Mouse (Mus musculus) embryonic facial prominence, embryonic 14.5 days (tissue): Measurements from ENCODE around the gene Pmp22. TPM values are rescaled to one million over a fixed set of nuclear protein-coding genes. Genes with fewer than 3 reads are reported as not detected.

Experiments
- ATAC-seq: fragments of 200-750 bp; cut with Nextera tagmentation; 2 replicates; pipeline ENCODE4 v1.8.0; 2017; ENCODE audit warnings: low read depth, moderate number of reproducible peaks, moderate TSS enrichment
- DNase-seq: peaks from one replicate; pipeline ENCODE4 v3.0.0-alpha.2; 2015; ENCODE audit warnings: low spot score
- H3K27ac ChIP-seq: fragments of 300-500 bp; sonication (generic); replicated peaks from 2 replicates; pipeline ENCODE4 v1.5.1; 2014; ENCODE audit warnings: low read depth, mild to moderate bottlenecking, low read length, moderate library complexity
- H3K27me3 ChIP-seq: fragments of 300-500 bp; sonication (generic); replicated peaks from 2 replicates; pipeline ENCODE4 v1.6.1; 2014; ENCODE audit warnings: low read length; ENCODE audit not compliant: control insufficient read depth, insufficient read depth
- H3K36me3 ChIP-seq: fragments of 300-500 bp; sonication (generic); 2 replicates; pipeline ENCODE4 v1.6.1; 2014; ENCODE audit warnings: low read length, mixed read lengths; ENCODE audit not compliant: control insufficient read depth, insufficient read depth
- H3K4me1 ChIP-seq: fragments of 300-500 bp; sonication (generic); 2 replicates; pipeline ENCODE4 v1.6.1; 2014; ENCODE audit warnings: antibody characterized with exemption, low read length; ENCODE audit not compliant: control insufficient read depth, insufficient read depth
- H3K4me2 ChIP-seq: fragments of 300-500 bp; sonication (generic); 2 replicates; pipeline ENCODE4 v1.6.1; 2014; ENCODE audit warnings: low read depth, mild to moderate bottlenecking, low read length, moderate library complexity, mixed read lengths
- H3K4me3 ChIP-seq: fragments of 300-500 bp; sonication (generic); 2 replicates; pipeline ENCODE4 v1.5.1; 2014; ENCODE audit warnings: low read depth, mild to moderate bottlenecking, low read length
- H3K9ac ChIP-seq: fragments of 300-500 bp; sonication (generic); 2 replicates; pipeline ENCODE4 v1.6.1; 2014; ENCODE audit warnings: low read depth, mild to moderate bottlenecking, low read length, moderate library complexity, mixed read lengths
- H3K9me3 ChIP-seq: fragments of 300-500 bp; sonication (generic); 2 replicates; pipeline ENCODE4 v1.6.1; 2016; ENCODE audit warnings: low read length; ENCODE audit not compliant: control insufficient read depth
- WGBS: fragments of 180-500 bp; shearing (Covaris S2); extraction: QIAGEN DNeasy Blood & Tissue Kit; methylation state at CpG from one replicate; pipeline ENCODE4 v1.1.7; 2014; 5-methylcytosine and 5-hydroxymethylcytosine counted together
- polyA plus RNA-seq: library from polyadenylated mRNA; unstranded; fragments of >200 nt; fragmentation: Nextera tagmentation; extraction: Ambion mirVana; gene quantifications from 2 replicates; pipeline ENCODE4 v1.2.1, GENCODE M21; 2014

Gene Pmp22
- polyA plus RNA-seq, 1 experiment from 2014 or later = 297 TPM

DNA sequence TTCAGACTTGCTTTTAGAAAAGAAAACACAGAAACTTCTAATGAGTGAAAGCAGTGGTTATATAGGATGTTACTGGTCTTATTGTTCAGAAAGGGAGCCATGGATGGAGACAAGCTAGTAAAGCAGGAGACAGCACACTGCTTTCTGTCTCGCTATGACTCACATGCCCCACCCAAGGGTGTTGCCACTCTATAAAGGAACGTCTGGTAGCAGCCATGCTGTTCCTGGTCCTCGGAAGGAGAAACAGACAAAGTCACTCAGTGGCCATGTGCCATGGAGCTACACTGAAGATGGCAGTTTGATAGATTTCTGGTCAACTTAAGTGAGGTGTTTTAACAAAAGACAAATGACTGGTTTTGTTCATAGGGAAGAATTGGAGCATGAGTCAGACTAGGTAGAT, 29.4 kb upstream of the Pmp22 start:
- Histone ChIP-seq H3K27me3 (no peaks in the 10 kb centered on the region), H3K4me3 (no peak overlapping the region), H3K9me3 (no peaks in the 10 kb centered on the region), H3K4me2 (no peak overlapping the region), H3K27ac (no peak overlapping the region), H3K9ac (no peak overlapping the region), H3K4me1 (no peaks in the 10 kb centered on the region), H3K36me3 (no peaks in the 10 kb centered on the region)
- DNase-seq = no peak
- 76% methylated on average over 3 of the region's 3 CpGs for WGBS
- ATAC-seq = no peak

DNA sequence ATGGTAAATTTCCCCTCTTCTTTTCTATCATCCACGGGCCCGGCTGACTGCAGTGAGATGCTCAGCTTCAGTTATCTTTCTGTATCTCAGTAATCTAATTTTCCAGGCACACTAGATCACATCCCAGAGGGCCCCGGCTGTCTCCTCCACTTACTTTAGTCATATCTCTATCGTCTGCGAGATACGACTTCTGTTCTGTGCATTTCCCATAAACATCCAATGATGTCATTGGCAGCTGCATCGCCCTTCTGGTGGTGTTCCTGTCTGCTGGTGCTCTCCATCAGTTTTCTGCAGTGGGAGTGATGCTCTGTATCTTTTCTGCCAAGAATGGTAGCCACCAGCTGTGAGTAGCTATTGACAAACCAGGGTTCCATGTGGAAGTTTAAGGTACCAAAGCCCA, 25.5 kb upstream of the Pmp22 start:
- 77% methylated on average over 7 of the region's 7 CpGs for WGBS

DNA sequence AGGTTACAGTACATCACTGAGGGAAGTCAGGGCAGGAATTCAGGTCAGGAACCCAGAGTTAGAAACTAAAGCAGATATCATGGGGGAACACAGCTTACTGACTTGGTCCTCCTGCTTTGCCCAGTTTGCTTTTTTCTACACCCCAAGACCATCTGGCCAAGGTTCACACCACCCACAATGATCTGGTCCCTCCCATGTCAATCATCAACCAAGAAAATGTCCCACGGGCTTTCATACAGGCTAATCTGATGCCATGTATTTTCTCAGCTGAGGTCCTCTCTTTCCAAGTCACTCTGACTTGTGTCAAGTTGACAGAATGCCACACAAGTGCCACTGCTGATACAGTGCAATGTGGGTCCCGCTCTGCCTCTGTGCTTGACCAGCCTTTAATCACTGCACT, 24.8 kb upstream of the Pmp22 start:
- no peak overlapping the region for H3K27ac ChIP-seq
- no peak overlapping the region for H3K4me2 ChIP-seq
- no peaks in the 10 kb centered on the region for H3K4me1 ChIP-seq
- no peak for DNase-seq
- no peaks in the 10 kb centered on the region for H3K9me3 ChIP-seq
- ATAC-seq = no peak
- H3K36me3 ChIP-seq = no peaks in the 10 kb centered on the region
- 82% methylated on average over 2 of the region's 2 CpGs for WGBS
- H3K4me3 ChIP-seq = no peak overlapping the region
- no peak overlapping the region for H3K9ac ChIP-seq
- H3K27me3 ChIP-seq = no peaks in the 10 kb centered on the region

More for the DNA sequence above, 25.5 kb upstream of the Pmp22 start:
- Histone ChIP-seq H3K4me3 (no peak overlapping the region), H3K27ac (no peak overlapping the region), H3K4me2 (no peak overlapping the region), H3K4me1 (no peaks in the 10 kb centered on the region), H3K9me3 (no peaks in the 10 kb centered on the region), H3K27me3 (no peaks in the 10 kb centered on the region), H3K36me3 (no peaks in the 10 kb centered on the region), H3K9ac (no peak overlapping the region)
- no peak for ATAC-seq
- DNase-seq = no peak

DNA sequence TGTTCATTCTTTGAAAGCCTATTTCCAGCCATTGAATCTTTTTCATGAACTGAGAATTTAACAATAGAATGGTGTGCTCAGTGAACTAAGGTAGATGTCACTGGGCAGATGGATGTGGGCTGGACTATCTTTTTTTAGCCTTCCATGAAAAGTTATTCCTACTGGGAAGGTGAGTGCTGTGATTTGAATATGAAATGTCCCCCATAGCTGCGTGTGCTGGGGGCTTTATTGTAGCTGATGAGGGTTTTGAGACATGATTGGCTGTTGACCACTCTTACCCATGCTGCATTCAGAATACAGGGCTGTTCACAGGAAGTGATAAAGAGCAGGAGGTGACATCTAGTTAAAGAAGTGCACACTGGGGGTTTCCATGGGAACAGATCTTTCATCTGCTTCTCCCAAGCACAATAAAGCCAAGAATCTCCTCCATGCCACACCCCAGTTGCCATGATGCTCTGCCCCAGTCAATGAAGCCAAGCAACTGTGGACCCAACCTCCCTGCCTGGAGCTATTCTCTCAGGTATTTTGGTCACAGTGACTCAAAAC, 19.5 kb upstream of the Pmp22 start:
- no peaks in the 10 kb centered on the region for H3K36me3 ChIP-seq
- no peak overlapping the region for H3K9ac ChIP-seq

DNA sequence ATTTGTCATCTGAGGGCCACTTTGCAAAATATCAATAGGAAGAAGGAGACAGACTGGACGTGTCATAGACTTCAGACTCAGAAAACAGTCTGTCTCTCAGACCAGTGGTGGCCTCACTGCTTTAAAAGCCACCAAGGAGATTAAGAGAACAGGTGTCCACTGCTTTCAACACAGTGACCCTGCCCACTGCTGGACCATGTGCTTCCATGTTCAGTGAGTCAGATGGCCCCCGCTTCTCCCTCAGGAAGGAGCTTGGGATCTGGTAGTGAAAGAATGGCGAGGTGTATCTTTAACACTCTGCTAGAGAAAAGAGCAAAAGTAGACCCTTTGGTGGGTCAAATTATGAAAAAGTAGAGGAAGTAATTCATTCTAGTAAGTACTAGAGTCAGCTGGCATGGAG, 18.5 kb upstream of the Pmp22 start:
- Histone ChIP-seq H3K27me3 (no peaks in the 10 kb centered on the region), H3K9ac (no peak overlapping the region), H3K4me2 (no peak overlapping the region), H3K9me3 (no peaks in the 10 kb centered on the region), H3K4me1 (peaks cover 7% of the 10 kb centered on the region; the same call in 1 of the 2 replicates), H3K36me3 (no peaks in the 10 kb centered on the region), H3K4me3 (no peak overlapping the region), H3K27ac (no peak overlapping the region)
- DNase-seq (no peak), ATAC-seq (no peak)
- WGBS = 82% methylated on average over 3 of the region's 3 CpGs

More for the DNA sequence above, 19.5 kb upstream of the Pmp22 start:
- Histone ChIP-seq H3K4me1 (no peaks in the 10 kb centered on the region; the same call in 1 of the 2 replicates), H3K27ac (no peak overlapping the region), H3K27me3 (no peaks in the 10 kb centered on the region), H3K9me3 (no peaks in the 10 kb centered on the region), H3K4me3 (no peak overlapping the region), H3K4me2 (no peak overlapping the region)
- 63% methylated on average over 1 of the region's 1 CpGs for WGBS
- DNase-seq = no peak
- no peak for ATAC-seq

DNA sequence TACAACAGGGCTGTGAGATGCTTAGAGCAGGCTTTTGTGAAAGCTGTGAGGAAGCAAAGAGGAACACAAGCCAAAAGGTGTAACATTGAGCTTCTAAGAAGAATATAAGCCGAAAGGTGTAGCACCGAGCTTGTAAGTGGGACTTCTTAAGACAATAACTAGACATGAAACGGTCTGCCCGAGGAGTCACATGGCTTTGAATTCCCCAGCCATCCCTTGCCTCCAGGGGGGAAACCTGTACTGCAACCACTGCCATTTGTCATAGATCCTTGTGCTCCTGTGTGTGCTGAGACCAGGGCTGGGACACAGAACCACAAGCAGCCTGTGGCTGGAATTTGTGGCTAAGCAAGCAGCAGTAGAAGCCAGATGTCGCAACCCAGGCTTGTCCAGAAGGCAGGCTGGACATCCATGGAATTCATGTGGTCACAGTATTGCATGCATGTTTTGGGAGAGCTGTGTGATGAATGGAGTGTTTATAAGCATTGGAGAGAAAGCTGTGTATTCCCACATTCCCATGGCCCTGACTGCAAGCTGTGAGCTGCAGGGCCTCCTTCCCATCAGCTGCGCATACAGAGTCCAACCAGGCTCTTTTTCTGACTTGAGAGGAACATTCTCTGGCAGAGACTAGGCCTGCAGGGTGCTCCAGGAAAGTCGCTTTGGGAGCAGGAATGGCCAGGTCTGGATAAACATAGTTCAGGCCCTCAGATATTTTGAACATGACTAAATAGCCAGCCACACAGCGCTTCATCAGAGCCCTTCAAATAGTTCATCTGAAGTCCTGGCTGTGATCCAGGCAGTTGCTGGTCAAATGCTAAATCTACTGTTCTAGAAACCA, 13.8 kb upstream of the Pmp22 start:
- Histone ChIP-seq H3K4me1 (peaks cover 12% of the 10 kb centered on the region; the same call in 1 of the 2 replicates), H3K4me2 (no peak overlapping the region), H3K27ac (peak overlapping the region; percentile 61; the same call in 1 of the 2 replicates), H3K36me3 (no peaks in the 10 kb centered on the region), H3K9me3 (no peaks in the 10 kb centered on the region), H3K27me3 (no peaks in the 10 kb centered on the region), H3K9ac (no peak overlapping the region), H3K4me3 (no peak overlapping the region)
- WGBS = 55% methylated on average over 8 of the region's 8 CpGs
- DNase-seq = peak; percentile 82
- ATAC-seq = peak; percentile 55; the same call in 1 of the 2 replicates

DNA sequence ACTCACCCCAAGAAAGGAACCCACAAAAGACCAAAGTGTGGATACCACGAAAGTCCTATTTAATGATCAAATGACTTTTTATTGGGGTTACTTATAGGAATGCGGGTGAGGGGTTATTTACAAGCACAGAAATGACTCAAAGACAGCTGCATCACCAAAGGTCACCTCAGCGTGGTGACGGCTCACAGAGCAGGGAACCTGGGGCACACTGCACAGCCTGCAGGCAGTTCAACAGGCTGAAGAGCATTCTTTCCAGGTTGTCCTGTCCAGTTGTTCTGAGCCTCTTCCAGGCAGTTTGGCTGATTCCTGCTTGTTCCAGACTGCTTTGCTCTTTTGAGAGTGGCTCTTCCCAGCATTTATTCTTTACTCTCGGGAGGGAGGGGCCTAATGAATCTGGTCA, 12.1 kb upstream of the Pmp22 start:
- Histone ChIP-seq H3K27me3 (no peaks in the 10 kb centered on the region), H3K9ac (no peak overlapping the region), H3K4me1 (peaks cover 12% of the 10 kb centered on the region; the same call in 1 of the 2 replicates), H3K4me2 (no peak overlapping the region), H3K4me3 (no peak overlapping the region), H3K9me3 (no peaks in the 10 kb centered on the region), H3K36me3 (no peaks in the 10 kb centered on the region), H3K27ac (no peak overlapping the region)
- WGBS = 75% methylated on average over 5 of the region's 5 CpGs
- DNase-seq = no peak
- ATAC-seq = no peak

DNA sequence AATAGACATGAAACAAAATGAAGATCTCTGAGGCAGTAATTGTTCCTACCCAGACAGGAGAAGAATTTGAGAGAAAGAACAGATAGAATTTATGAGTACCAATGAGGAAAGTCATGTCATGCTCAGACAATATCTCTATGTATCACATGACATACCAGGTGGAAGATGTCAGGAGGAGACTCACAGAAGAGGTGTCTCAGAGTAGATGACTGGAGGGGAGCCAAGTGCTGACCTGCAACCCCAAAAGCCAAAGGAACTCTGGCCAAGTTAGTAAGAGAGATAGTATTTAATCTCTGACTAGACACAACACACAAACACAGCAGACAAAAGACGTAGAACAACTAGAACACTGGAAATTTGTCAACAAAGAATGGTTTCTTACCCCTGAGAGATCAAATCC, 11.5 kb upstream of the Pmp22 start:
- H3K4me3 ChIP-seq = no peak overlapping the region
- no peaks in the 10 kb centered on the region for H3K36me3 ChIP-seq
- H3K9ac ChIP-seq = no peak overlapping the region
- H3K27ac ChIP-seq = no peak overlapping the region
- no peaks in the 10 kb centered on the region for H3K27me3 ChIP-seq
- WGBS = 66% methylated on average over 1 of the region's 1 CpGs
- H3K4me1 ChIP-seq = peaks cover 12% of the 10 kb centered on the region; the same call in 1 of the 2 replicates
- no peak overlapping the region for H3K4me2 ChIP-seq
- ATAC-seq = no peak
- DNase-seq = no peak
- H3K9me3 ChIP-seq = no peaks in the 10 kb centered on the region
